ENCODE assay signal across 18 mouse cellular contexts in genomic region chr19:56892586-56892985, GRCm38 (mm10). TPM values are rescaled to one million over a fixed set of nuclear protein-coding genes. Genes with fewer than 3 reads are reported as not detected.
"Had no signal": no experiment of that assay in that cellular context is flagged by ENCODE, and none has a peak within 500 bp of the region (broad histone marks: within the 10 kb centered on the region; RNA-seq: fewer than 3 reads in every experiment).

No protein-coding gene starts in this region.

- H3K27ac ChIP-seq: limb, embryonic 10.5 days; liver, embryonic 15.5 days; midbrain, embryonic 13.5 days; neural tube, embryonic 12.5 days; stomach, embryonic 15.5 days had no signal

- H3K4me3 ChIP-seq: limb, embryonic 10.5 days; liver, embryonic 15.5 days; midbrain, embryonic 13.5 days; neural tube, embryonic 12.5 days; stomach, embryonic 15.5 days had no signal

- ATAC-seq: lung, postnatal 0 days; midbrain, embryonic 13.5 days had no signal

- H3K9me3 ChIP-seq: limb, embryonic 10.5 days; liver, embryonic 15.5 days; midbrain, embryonic 13.5 days; neural tube, embryonic 12.5 days; stomach, embryonic 15.5 days had no signal

- H3K36me3 ChIP-seq: limb, embryonic 10.5 days; liver, embryonic 15.5 days; midbrain, embryonic 13.5 days; neural tube, embryonic 12.5 days; stomach, embryonic 15.5 days had no signal

- H3K9ac ChIP-seq: liver, embryonic 15.5 days; midbrain, embryonic 13.5 days; neural tube, embryonic 12.5 days; stomach, embryonic 15.5 days had no signal

- H3K4me1 ChIP-seq: liver, embryonic 15.5 days had no signal

- H3K27me3 ChIP-seq: midbrain, embryonic 13.5 days; neural tube, embryonic 12.5 days; stomach, embryonic 15.5 days had no signal

- H3K4me2 ChIP-seq: liver, embryonic 11.5 days; liver, embryonic 15.5 days; midbrain, embryonic 13.5 days; neural tube, embryonic 12.5 days; stomach, embryonic 15.5 days had no signal

- DNase-seq: kidney, adult 8-10 months; kidney, postnatal 25 days; layer of hippocampus, adult 9-11 months; lung, adult 2 months; lung, postnatal 36 days; right cerebral cortex, postnatal 14 days; thymus, adult 2 months; thymus, postnatal 36 days had no signal

RNA-seq across cellular contexts. Expression of gene Vwa2, which starts 18.5 kb away (rescaled TPM):
- total RNA-seq: megakaryocyte progenitor cell, adult 5-6 weeks; monocyte, adult 5-6 weeks; neutrophil, adult 5-6 weeks had no signal
- polyA plus RNA-seq: liver, embryonic 15.5 days had no signal
